Mouse (Mus musculus): ENCODE measurements around the gene Rin1. TPM values are rescaled to one million over a fixed set of nuclear protein-coding genes. Genes with fewer than 3 reads are reported as not detected.
"Not testable (repeated sequence)": the region's sequence is repeated elsewhere in the genome, so short reads cannot be mapped to it uniquely, and the experiment has no call there.

Rin1 gene
- total RNA-seq (2015; ENCODE audit: low replicate concordance) = 0.42 TPM in 1 of 2 replicates, not detected in the other
- total RNA-seq (2017; ENCODE audit: low replicate concordance) = not detected in 2 replicates

GRCm38 (mm10) chr19:5050047-5050905, at the start of gene Rin1:
TSS of gene Rin1 (plus strand) at chr19:5050481.
- no peak for ATAC-seq (replicated peaks; ENCODE audit: low FRiP score, poor library complexity, severe bottlenecking)

DNA sequence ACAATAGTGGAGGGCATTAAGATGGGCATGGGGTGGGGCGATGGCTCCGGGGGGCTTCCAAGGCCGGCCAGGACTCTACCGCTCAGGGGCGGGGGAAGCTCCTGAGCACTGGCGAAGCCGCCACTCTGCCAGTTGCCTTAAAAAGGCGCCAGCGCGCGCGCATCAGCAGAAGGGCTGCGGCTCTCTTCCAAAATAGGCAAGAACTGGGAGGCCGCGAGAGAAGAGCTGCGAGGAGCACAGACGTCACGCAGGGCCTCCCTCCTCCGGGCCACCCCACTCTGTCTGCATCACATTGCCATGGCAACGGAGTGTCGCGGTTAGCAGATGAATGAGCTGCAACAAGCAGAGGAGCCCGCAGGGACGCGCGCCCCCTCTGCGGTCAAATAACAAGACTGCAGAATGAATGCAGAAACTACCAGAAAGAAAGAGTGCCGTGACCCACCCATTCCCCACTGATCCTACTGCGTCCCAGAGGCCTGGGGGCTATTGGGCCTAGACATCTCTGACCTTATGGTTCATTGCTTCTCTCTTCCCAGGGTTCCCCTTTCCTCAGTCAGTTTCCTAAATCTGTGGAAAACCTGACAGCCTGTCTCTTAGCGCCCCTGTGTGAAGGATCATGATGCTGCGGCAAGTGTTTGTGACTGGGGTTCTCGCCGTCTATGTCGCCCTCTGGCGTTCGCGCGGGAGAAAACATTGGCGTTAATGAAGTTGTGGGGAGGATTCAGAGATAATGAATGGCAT, 48.4 kb upstream of the Rin1 start:
- peak; percentile 71 for ATAC-seq (replicated peaks; ENCODE audit: low FRiP score, poor library complexity, severe bottlenecking)

GRCm38 (mm10) chr19:5003644-5004043, 46.6 kb upstream of the Rin1 start:
- not testable (repeated sequence) for ATAC-seq (replicated peaks; ENCODE audit: low FRiP score, poor library complexity, severe bottlenecking)

DNA sequence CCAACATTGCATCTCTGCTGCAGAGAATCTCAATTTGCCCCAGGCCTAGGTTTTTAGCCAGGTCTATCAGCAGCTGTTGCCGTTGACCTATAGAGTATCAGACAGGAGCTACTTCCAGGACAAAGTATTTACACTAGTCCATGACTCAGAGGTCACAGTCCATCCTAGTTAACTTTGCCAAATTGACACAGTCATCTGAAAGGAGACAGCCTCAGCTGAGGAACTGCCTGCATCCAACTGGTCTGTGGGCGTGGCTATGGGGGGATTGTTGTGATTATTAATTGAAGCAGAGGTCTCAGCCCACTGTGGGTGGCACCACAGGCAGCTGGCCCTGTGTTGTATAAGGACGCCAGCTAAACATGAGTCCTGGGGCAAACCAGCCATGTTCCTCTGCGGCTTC, 45.4 kb upstream of the Rin1 start:
- no peak for ATAC-seq (replicated peaks; ENCODE audit: low FRiP score, poor library complexity, severe bottlenecking)

DNA sequence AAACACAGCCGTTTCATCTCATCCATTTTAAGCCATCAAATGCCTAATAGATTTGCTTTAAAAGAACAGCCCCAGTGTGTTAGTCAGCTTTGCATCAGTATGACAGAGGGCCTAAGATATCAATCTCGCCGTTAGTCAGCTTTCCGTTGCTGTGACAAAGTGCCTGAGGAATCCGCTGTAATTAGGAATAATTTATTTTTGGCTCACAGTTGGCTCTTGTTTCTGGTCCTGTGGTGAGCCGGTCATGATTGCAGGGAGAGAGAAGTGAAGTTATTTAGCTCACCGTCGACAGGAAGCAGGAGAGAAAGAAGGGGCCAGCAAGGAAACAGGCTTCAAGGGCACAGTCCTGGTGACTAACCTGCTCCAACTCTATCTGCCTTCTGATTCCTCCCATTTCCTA, 37.1 kb upstream of the Rin1 start:
- ATAC-seq (replicated peaks; ENCODE audit: low FRiP score, poor library complexity, severe bottlenecking) = no peak

DNA sequence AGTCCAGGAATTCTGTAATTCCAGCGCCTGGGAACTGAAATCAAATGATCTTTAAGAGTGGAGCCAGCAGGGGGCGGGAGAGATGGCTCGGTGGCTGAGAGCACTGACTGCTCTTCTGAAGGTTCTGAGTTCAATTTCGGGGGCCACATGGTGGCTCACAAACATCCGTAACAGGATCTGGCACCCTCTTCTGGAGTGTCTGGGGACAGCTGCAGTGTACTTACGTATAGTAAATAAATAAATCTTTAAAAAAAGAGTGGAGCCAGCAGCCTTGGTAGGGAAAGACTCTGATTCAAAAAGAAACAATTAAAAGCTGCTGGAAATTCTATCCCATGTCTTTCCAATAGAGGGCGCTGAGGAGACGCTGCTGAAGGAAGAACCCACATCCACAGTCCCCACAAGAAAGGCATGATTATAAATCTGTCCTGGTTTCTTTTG, 35.3 kb upstream of the Rin1 start:
- no peak for ATAC-seq (replicated peaks; ENCODE audit: low FRiP score, poor library complexity, severe bottlenecking)

DNA sequence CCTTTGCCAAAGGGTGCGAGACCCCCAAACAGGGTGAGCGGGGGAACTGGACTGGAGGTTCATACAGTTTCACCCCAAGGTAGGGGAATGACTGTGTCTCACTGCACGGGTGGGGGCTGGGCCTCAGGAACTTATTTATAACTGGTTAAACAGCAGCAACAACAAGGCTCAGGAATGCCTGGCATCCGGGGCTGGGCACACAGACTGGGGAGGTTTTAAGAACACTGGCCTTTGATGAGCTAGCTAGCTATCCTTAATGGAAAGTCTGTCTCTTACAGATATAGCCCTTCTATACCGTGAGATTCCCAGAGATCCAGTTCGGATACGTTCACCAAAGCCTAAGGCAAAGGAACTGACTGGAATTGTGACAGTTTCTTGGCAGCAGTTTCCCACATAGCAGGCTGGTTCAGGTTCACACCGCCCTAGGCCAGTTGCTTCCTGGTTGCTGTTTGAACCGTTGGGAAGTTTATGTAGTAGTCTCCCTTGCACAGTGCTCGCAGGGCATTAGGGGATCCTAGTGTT, 34.0 kb upstream of the Rin1 start:
- no peak for ATAC-seq (replicated peaks; ENCODE audit: low FRiP score, poor library complexity, severe bottlenecking)

DNA sequence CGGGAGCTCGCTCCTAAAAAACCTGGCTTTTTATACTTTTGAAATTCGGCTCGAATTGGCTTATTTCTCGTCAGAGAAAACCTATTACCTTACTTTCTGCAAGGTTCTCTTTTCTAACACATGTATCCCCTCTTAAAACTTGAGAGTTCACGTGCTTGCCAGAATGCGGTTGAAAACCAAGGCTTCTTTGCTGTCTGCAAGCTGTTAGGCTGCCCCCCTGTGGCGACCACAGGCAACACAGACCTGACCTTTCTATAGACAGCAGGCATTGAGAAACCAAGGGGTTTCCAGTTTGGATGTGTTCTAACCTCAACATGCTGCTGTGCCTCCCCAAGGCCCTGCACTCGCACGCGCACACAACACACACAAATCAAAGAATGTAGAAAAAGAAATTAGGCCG, 33.5 kb upstream of the Rin1 start:
- ATAC-seq (replicated peaks; ENCODE audit: low FRiP score, poor library complexity, severe bottlenecking) = peak; percentile 71

DNA sequence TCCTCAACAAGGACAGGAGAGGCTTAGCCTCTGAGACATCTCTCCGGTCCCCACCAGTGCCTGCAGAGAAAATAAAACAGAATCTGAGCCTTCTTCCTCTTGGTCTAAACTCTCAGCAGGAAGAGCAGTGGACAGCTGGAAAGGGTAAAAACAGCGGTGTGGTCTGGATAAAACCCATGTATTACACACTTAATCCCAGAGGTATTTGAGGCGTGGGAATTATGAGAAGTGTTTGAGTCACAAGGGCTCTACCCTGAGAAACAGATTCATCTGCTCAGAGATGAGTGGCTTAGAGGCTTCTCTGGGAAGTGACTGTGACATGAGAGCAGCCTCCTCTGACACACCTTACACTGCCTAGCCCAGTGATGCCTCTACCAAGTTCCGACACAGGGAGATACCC, 32.7 kb upstream of the Rin1 start:
- no peak for ATAC-seq (replicated peaks; ENCODE audit: low FRiP score, poor library complexity, severe bottlenecking)

DNA sequence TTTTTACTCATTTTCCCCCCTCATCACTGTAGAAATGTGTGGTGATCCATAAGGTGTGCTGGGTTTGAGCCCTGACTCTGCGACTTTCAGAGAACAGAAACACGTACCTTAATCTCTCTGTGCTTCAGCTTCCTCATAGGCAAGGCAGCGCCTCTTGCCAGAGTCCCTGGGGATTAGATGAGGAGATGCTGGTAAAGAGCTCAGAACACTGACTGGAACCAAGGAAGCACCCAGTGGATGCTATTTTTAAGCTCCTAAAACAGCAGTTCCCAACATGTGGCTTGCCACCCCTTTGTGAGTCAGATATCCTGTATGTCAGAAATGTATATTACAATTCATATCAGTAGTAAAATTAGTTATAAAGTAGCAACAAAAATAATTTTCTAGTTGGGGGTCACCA, 32.1 kb upstream of the Rin1 start:
- ATAC-seq (replicated peaks; ENCODE audit: low FRiP score, poor library complexity, severe bottlenecking) = no peak

- no peak for ATAC-seq (replicated peaks; ENCODE audit: low FRiP score, poor library complexity, severe bottlenecking)
These were observed 28.9 kb upstream of the Rin1 start for GRCm38 (mm10) chr19:5021416-5021815.

DNA sequence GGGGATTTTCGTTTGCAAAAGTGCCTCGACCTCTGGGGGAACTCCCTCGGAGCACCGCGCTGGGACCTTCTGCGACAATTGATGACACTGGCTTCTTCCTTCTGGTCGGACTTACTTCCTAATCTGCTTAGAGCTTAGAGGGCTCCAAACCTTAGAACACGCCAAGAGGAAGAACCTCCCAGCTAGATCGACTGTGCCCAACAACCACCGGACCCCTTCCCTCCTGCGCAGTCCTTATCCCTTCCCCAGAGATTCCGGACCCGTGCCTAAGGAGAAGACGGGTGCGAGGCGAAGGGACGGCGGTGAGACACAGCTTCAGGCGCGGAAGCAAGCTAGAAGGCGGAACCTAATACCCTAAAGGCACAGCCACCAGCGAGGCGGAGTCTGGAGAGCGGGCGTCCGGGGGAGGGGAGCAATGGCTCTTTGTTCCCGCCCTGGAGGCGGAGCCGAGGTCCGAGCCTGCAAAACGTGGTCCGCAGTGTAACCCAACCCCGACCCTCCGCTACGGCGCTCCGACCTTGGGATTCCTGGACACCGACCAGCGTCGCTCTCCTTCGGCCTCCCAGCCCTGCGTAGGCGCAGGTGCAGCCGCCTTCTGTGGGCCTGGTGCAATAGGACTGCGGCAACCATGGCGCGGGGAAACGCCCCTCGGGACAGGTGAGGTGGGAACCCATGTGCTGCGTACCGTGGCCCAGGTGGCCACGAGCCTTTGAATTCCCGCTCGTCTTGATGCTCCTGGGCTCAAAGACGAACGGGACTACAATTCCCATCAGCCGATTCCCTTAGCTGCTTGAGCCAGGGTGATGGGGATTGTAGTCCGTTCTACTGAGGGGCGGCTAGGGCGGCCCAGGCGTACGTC, 26.4 kb upstream of the Rin1 start, which contains the start of gene Slc29a2:
Gene Slc29a2 (plus strand): TSS at position 240 of the 859 bp plus-strand sequence.
- peak; percentile 90 for ATAC-seq (replicated peaks; ENCODE audit: low FRiP score, poor library complexity, severe bottlenecking)

DNA sequence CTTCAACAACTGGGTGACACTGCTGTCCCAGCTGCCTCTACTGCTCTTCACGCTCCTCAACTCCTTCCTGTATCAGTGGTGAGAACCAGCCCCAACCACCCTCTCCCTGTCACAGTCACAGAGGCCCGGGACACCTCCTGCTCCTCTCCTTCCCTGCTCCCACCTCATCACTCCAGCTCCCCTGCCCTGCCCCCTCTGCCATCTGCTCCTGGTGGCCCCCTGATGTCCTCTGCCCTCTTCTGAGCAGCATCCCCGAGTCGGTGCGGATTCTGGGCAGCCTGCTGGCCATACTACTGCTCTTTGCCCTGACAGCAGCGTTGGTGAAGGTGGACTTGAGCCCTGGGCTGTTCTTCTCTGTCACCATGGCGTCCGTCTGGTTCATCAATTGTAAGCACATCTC, 24.2 kb upstream of the Rin1 start:
- no peak for ATAC-seq (replicated peaks; ENCODE audit: low FRiP score, poor library complexity, severe bottlenecking)

DNA sequence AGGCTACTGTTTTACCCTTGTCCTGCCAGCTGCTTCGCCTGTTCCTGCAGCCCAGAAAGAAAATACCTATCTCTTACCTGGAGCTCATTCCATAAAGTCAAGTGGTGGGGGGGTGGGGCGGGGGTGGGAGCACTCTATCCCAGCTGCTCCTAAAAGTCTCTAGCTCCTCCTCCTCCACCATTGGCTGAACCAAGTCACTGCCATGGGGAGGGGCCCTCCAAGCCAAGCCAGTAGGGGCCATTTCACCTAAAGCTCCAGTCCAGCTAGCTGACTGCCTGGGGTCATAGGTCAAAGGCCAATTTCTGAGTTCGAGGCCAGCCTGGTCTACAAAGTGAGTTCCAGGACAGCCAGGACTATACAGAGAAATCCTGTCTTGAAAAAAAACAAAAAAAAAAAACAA, 17.6 kb upstream of the Rin1 start:
- ATAC-seq (replicated peaks; ENCODE audit: low FRiP score, poor library complexity, severe bottlenecking) = no peak

DNA sequence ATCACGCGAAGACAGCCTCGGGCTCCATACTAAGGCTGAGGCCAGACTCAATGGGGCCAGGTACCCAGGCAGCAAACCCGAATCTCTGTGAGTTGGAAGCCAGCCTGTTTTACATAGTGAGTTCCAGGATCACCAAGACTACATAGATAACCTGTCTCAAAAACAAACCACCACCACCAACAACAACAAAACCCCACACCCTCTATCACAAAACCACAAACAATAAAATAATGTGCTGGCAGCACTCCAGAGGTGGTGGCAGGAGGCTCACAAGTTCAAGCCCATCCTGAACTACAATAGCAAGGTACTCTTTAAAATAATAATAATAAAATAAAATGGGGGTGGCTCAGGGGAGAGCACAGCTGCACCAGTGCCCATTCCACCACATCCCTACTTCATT, 13.7 kb upstream of the Rin1 start:
- no peak for ATAC-seq (replicated peaks; ENCODE audit: low FRiP score, poor library complexity, severe bottlenecking)

- no peak for ATAC-seq (replicated peaks; ENCODE audit: low FRiP score, poor library complexity, severe bottlenecking)
These were observed 12.4 kb upstream of the Rin1 start for GRCm38 (mm10) chr19:5037678-5038571.

- peak; percentile 78 for ATAC-seq (replicated peaks; ENCODE audit: low FRiP score, poor library complexity, severe bottlenecking)
These were observed 11.5 kb upstream of the Rin1 start, which contains the start of the genes B4gat1 and AC124502.3 for GRCm38 (mm10) chr19:5038709-5039156. TSS of gene B4gat1 (plus strand) at chr19:5038826. TSS of gene AC124502.3 (plus strand) at chr19:5038891.

DNA sequence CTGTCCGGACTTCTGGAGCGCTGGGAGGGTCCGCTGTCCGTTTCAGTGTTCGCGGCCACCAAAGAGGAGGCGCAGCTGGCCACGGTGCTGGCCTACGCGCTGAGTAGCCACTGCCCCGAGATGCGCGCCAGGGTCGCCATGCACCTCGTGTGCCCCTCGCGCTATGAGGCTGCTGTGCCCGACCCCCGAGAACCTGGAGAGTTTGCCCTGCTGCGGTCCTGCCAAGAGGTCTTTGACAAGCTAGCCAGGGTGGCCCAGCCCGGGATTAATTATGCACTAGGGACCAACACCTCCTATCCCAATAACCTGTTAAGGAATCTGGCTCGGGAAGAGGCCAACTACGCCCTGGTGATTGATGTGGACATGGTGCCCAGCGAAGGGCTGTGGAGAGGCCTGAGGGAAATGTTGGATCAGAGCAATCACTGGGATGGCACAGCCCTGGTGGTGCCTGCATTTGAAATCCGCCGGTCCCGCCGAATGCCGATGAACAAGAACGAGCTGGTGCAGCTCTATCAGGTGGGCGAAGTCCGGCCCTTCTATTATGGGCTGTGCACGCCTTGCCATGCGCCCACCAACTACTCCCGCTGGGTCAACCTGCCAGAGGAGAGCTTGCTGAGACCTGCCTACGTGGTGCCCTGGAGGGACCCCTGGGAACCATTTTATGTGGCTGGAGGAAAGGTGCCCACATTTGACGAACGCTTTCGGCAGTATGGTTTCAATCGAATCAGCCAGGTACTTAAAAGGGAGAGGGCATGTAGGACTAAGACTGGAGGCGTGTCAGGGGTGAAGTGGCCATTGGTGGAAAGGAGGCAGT, 10.8 kb upstream of the Rin1 start:
- no peak for ATAC-seq (replicated peaks; ENCODE audit: low FRiP score, poor library complexity, severe bottlenecking)
